Mouse (Mus musculus) forebrain, postnatal 0 days (tissue): ENCODE data around the gene Patz1. TPM values are rescaled to one million over a fixed set of nuclear protein-coding genes. Genes with fewer than 3 reads are reported as not detected.

Experiments used
- ATAC-seq: fragments of 200-750 bp; cut with Nextera tagmentation; 2 replicates; pipeline ENCODE4 v1.8.0; 2017; ENCODE audit warnings: mild to moderate bottlenecking, moderate library complexity
- DNase-seq: peaks from one replicate; pipeline ENCODE4 v3.0.0-alpha.2; 2015
- H3K27ac ChIP-seq: fragments of 300-500 bp; sonication (generic); 2 replicates; pipeline ENCODE4 v1.5.1; 2014; ENCODE audit warnings: low read depth, mild to moderate bottlenecking, antibody characterized with exemption, low read length, moderate library complexity, mixed read lengths
- H3K27me3 ChIP-seq: fragments of 300-500 bp; sonication (generic); 2 replicates; pipeline ENCODE4 v1.6.1; 2014; ENCODE audit warnings: mild to moderate bottlenecking, low read length, mixed read lengths; ENCODE audit not compliant: insufficient read depth
- H3K36me3 ChIP-seq: fragments of 300-500 bp; sonication (generic); 2 replicates; pipeline ENCODE4 v1.6.1; 2014; ENCODE audit warnings: mild to moderate bottlenecking, moderate library complexity; ENCODE audit not compliant: insufficient read depth
- H3K4me1 ChIP-seq: fragments of 300-500 bp; sonication (generic); 2 replicates; pipeline ENCODE4 v1.6.1; 2014; ENCODE audit warnings: antibody characterized with exemption; ENCODE audit not compliant: insufficient read depth
- H3K4me2 ChIP-seq: fragments of 300-500 bp; sonication (generic); 2 replicates; pipeline ENCODE4 v1.6.1; 2014; ENCODE audit warnings: low read depth, mild to moderate bottlenecking, moderate library complexity
- H3K4me3 ChIP-seq: fragments of 300-500 bp; sonication (generic); 2 replicates; pipeline ENCODE4 v1.5.1; 2014; ENCODE audit warnings: low read depth, low read length, mixed read lengths
- H3K9ac ChIP-seq: fragments of 300-500 bp; sonication (generic); 2 replicates; pipeline ENCODE4 v1.6.1; 2014; ENCODE audit warnings: mild to moderate bottlenecking
- H3K9me3 ChIP-seq: fragments of 300-500 bp; sonication (generic); 2 replicates; pipeline ENCODE4 v1.6.1; 2016; ENCODE audit warnings: low read length
- CTCF ChIP-seq: sonication (generic); IDR thresholded peaks from 2 replicates; pipeline ENCODE4 v1.5.1; 2016; ENCODE audit warnings: antibody characterized with exemption, control low read depth, low read depth
- WGBS: fragments of 180-500 bp; shearing (Covaris S2); extraction: QIAGEN DNeasy Blood & Tissue Kit; methylation state at CpG from one replicate; pipeline ENCODE4 v1.1.7; 2014; 5-methylcytosine and 5-hydroxymethylcytosine counted together
- polyA plus RNA-seq: library from polyadenylated mRNA; unstranded; fragments of >200 nt; fragmentation: Nextera tagmentation; extraction: Ambion mirVana; gene quantifications from 2 replicates; pipeline ENCODE4 v1.2.1, GENCODE M21; 2015
- total RNA-seq: library from RNA; depleted of rRNA; stranded (reverse); fragments of >200 nt; gene quantifications from 2 replicates; pipeline ENCODE4 v1.2.3, GENCODE M21; 2014

The Patz1 gene
- total and polyA plus RNA-seq, 2 experiments from 2014 or later = 43.0 to 70.7 TPM

GRCm38 (mm10) chr11:3266079-3266685 lies 22.5 kb upstream of the Patz1 start, which contains the start of gene Drg1:
Drg1 (minus strand) TSS chr11:3266415.
- peak within 1 kb of the TSS; percentile 74 for H3K4me2 ChIP-seq
- ATAC-seq = peak; percentile 99
- peak within 1 kb of the TSS; percentile 98 for H3K9ac ChIP-seq
- peak; percentile 98 for DNase-seq
- H3K4me3 ChIP-seq = peak within 1 kb of the TSS; percentile 99
- WGBS = 2% methylated on average over 58 of the region's 72 CpGs
- H3K4me1 ChIP-seq = peaks cover 9% of the 10 kb centered on the region
- H3K9me3 ChIP-seq = no peaks in the 10 kb centered on the region
- peaks cover 24% of the 10 kb centered on the region for H3K36me3 ChIP-seq
- no peaks in the 10 kb centered on the region for H3K27me3 ChIP-seq
- TF ChIP-seq CTCF = no peak; the same call in 1 of the 2 replicates
- peak within 1 kb of the TSS; percentile 97 for H3K27ac ChIP-seq

- peak overlapping the region; percentile 97; the same call in 1 of the 2 replicates for H3K27ac ChIP-seq
- no peak for ATAC-seq
Observed at GRCm38 (mm10) chr11:3267133-3267532, 21.5 kb upstream of the Patz1 start.

GRCm38 (mm10) chr11:3269241-3269640 lies 19.4 kb upstream of the Patz1 start:
- no peak for TF ChIP-seq CTCF
- H3K36me3 ChIP-seq = no peaks in the 10 kb centered on the region
- H3K27ac ChIP-seq = no peak overlapping the region
- H3K4me1 ChIP-seq = peaks cover 9% of the 10 kb centered on the region
- H3K27me3 ChIP-seq = no peaks in the 10 kb centered on the region
- ATAC-seq (no peak), DNase-seq (no peak)
- 36% methylated on average over 4 of the region's 4 CpGs for WGBS
- no peaks in the 10 kb centered on the region for H3K9me3 ChIP-seq
- H3K4me3 ChIP-seq = no peak overlapping the region
- no peak overlapping the region for H3K9ac ChIP-seq
- no peak overlapping the region for H3K4me2 ChIP-seq

More at GRCm38 (mm10) chr11:3267133-3267532, 21.5 kb upstream of the Patz1 start:
- Histone ChIP-seq H3K27me3 (no peaks in the 10 kb centered on the region), H3K4me2 (peak overlapping the region; percentile 52), H3K9me3 (no peaks in the 10 kb centered on the region), H3K4me1 (peaks cover 9% of the 10 kb centered on the region), H3K36me3 (peaks cover 17% of the 10 kb centered on the region), H3K9ac (0 out of 2 replicates have a peak overlapping the region, but pooled peaks have one; percentile 98), H3K4me3 (peak overlapping the region; percentile 99)
- WGBS = 47% methylated on average over 7 of the region's 7 CpGs
- no peak for TF ChIP-seq CTCF
- DNase-seq = no peak

- Histone ChIP-seq H3K9ac (no peak overlapping the region), H3K4me2 (no peak overlapping the region), H3K4me3 (no peak overlapping the region), H3K9me3 (no peaks in the 10 kb centered on the region), H3K27ac (no peak overlapping the region), H3K27me3 (no peaks in the 10 kb centered on the region), H3K4me1 (no peaks in the 10 kb centered on the region), H3K36me3 (no peaks in the 10 kb centered on the region)
- ATAC-seq (no peak), DNase-seq (no peak)
- no peak for TF ChIP-seq CTCF
- 65% methylated on average over 5 of the region's 5 CpGs for WGBS
Observed at GRCm38 (mm10) chr11:3278351-3278750, 10.3 kb upstream of the Patz1 start.

- DNase-seq = no peak
- no peak for TF ChIP-seq CTCF
- Histone ChIP-seq H3K9ac (no peak overlapping the region), H3K27ac (no peak overlapping the region), H3K9me3 (no peaks in the 10 kb centered on the region), H3K4me3 (no peak overlapping the region), H3K27me3 (no peaks in the 10 kb centered on the region), H3K4me1 (no peaks in the 10 kb centered on the region), H3K4me2 (no peak overlapping the region), H3K36me3 (no peaks in the 10 kb centered on the region)
- WGBS = 80% methylated on average over 2 of the region's 2 CpGs
- ATAC-seq = no peak
Observed at GRCm38 (mm10) chr11:3279729-3280128, 8.9 kb upstream of the Patz1 start.

GRCm38 (mm10) chr11:3282887-3283286 lies 5.8 kb upstream of the Patz1 start:
- Histone ChIP-seq H3K36me3 (no peaks in the 10 kb centered on the region), H3K9me3 (no peaks in the 10 kb centered on the region), H3K4me2 (no peak overlapping the region), H3K9ac (no peak overlapping the region), H3K27me3 (no peaks in the 10 kb centered on the region), H3K4me3 (no peak overlapping the region), H3K27ac (no peak overlapping the region), H3K4me1 (no peaks in the 10 kb centered on the region)
- WGBS = 86% methylated on average over 6 of the region's 6 CpGs
- DNase-seq = no peak
- ATAC-seq = no peak
- TF ChIP-seq CTCF = no peak

GRCm38 (mm10) chr11:3283645-3284044 lies 5.0 kb upstream of the Patz1 start:
- DNase-seq = no peak
- Histone ChIP-seq H3K9ac (no peak overlapping the region), H3K4me3 (no peak overlapping the region), H3K4me1 (no peaks in the 10 kb centered on the region), H3K9me3 (no peaks in the 10 kb centered on the region), H3K4me2 (no peak overlapping the region), H3K27me3 (no peaks in the 10 kb centered on the region), H3K27ac (no peak overlapping the region), H3K36me3 (no peaks in the 10 kb centered on the region)
- no peak for ATAC-seq
- no peak for TF ChIP-seq CTCF
- WGBS = 90% methylated on average over 6 of the region's 6 CpGs
